Mouse (Mus musculus) c-Kit-positive CD71-positive TER-119-positive erythroid progenitor cells, embryonic 14.5 days (primary cell): Measurements from ENCODE around the gene Nmnat3.

Source experiments
- DNase-seq: peaks from one replicate; pipeline ENCODE4 v3.0.0-alpha.2; 2013; ENCODE audit warnings: low spot score

Nmnat3 gene

GRCm38 (mm10) chr9:98420666-98421065, 133.4 kb downstream of the Nmnat3 start:
- no peak for DNase-seq

GRCm38 (mm10) chr9:98421903-98422302, 134.7 kb downstream of the Nmnat3 start:
- no peak for DNase-seq

- no peak for DNase-seq
Observed at GRCm38 (mm10) chr9:98422656-98423055, 135.4 kb downstream of the Nmnat3 start, which contains the start of gene Rbp1. Gene Rbp1 (plus strand): TSS chr9:98422961.

- no peak for DNase-seq
Observed at GRCm38 (mm10) chr9:98423691-98424090, 136.5 kb downstream of the Nmnat3 start.

GRCm38 (mm10) chr9:98424291-98424690, 137.1 kb downstream of the Nmnat3 start:
- no peak for DNase-seq

GRCm38 (mm10) chr9:98424725-98425210, 137.5 kb downstream of the Nmnat3 start:
- DNase-seq, result no peak

- no peak for DNase-seq
Observed at GRCm38 (mm10) chr9:98425351-98425880, 138.2 kb downstream of the Nmnat3 start.

- no peak for DNase-seq
Observed at GRCm38 (mm10) chr9:98427906-98428517, 140.8 kb downstream of the Nmnat3 start.

GRCm38 (mm10) chr9:98428783-98429182, 141.5 kb downstream of the Nmnat3 start:
- no peak for DNase-seq

- no peak for DNase-seq
Observed at GRCm38 (mm10) chr9:98429806-98430205, 142.6 kb downstream of the Nmnat3 start.

- DNase-seq, result no peak
Observed at GRCm38 (mm10) chr9:98430528-98430927, 143.3 kb downstream of the Nmnat3 start.

- no peak for DNase-seq
Observed at GRCm38 (mm10) chr9:98433021-98433420, 145.8 kb downstream of the Nmnat3 start.

GRCm38 (mm10) chr9:98433956-98434588, 146.8 kb downstream of the Nmnat3 start:
- DNase-seq, result no peak

- DNase-seq, result no peak
Observed at GRCm38 (mm10) chr9:98437819-98438218, 150.6 kb downstream of the Nmnat3 start.

- DNase-seq, result no peak
Observed at GRCm38 (mm10) chr9:98439091-98439490, 151.9 kb downstream of the Nmnat3 start.

GRCm38 (mm10) chr9:98442638-98443037, 155.4 kb downstream of the Nmnat3 start:
- DNase-seq, result peak; percentile 15

GRCm38 (mm10) chr9:98445359-98446149, 158.3 kb downstream of the Nmnat3 start:
- no peak for DNase-seq

- no peak for DNase-seq
Observed at GRCm38 (mm10) chr9:98450976-98451375, 163.7 kb downstream of the Nmnat3 start.

- DNase-seq, result no peak
Observed at GRCm38 (mm10) chr9:98466709-98467108, 179.5 kb downstream of the Nmnat3 start.
